Mouse (Mus musculus) adrenal gland, postnatal 36 days (tissue): ENCODE measurements around the gene Klhl8. TPM values are rescaled to one million over a fixed set of nuclear protein-coding genes. Genes with fewer than 3 reads are reported as not detected.

ENCODE experiments used
- DNase-seq, 2 experiments: peaks; one replicate each; pipeline ENCODE4 v3.0.0; 2021; ENCODE audit warnings: mixed read lengths in 1 of 2
- total RNA-seq, 2 experiments: library from RNA; stranded (reverse); gene quantifications; 2 replicates each; pipeline ENCODE4 v1.2.3; 2021

Klhl8 gene
- total RNA-seq, 2 experiments from 2014 or later: 19.7 to 20.5 TPM

- no peak for DNase-seq
Measured at GRCm38 (mm10) chr5:103916595-103917356, 5.7 kb upstream of the Klhl8 start.

GRCm38 (mm10) chr5:103914335-103915226 lies 3.5 kb upstream of the Klhl8 start:
- no peak for DNase-seq

GRCm38 (mm10) chr5:103913150-103913549 lies 2.1 kb upstream of the Klhl8 start:
- DNase-seq: no peak

GRCm38 (mm10) chr5:103911555-103911954 lies 496 bp upstream of the Klhl8 start:
- DNase-seq: no peak

- peak in 1 of 2 experiments; percentile 22 for DNase-seq
Measured at GRCm38 (mm10) chr5:103910156-103910555, 903 bp downstream of the Klhl8 start.

GRCm38 (mm10) chr5:103909466-103909865 lies 1.6 kb downstream of the Klhl8 start:
- no peak for DNase-seq

DNA sequence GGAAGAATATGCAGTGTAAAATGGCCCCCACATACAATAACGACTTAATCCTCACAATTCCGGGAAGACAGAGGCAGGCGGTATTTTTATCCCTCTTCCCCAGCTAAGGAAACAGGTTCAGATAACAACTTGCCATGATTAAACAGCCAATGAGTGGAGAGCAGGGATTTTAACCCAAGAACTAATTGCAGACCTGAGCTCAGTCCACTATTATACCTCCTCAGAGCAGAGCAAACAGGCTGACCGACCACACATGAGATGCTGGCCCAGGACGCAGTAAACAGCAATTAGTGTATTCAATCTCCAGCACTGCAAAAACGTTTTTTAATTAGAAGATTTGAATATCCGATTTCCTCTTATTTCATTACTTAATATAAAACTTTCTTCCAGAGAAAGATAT lies 2.2 kb downstream of the Klhl8 start:
- DNase-seq: no peak

DNA sequence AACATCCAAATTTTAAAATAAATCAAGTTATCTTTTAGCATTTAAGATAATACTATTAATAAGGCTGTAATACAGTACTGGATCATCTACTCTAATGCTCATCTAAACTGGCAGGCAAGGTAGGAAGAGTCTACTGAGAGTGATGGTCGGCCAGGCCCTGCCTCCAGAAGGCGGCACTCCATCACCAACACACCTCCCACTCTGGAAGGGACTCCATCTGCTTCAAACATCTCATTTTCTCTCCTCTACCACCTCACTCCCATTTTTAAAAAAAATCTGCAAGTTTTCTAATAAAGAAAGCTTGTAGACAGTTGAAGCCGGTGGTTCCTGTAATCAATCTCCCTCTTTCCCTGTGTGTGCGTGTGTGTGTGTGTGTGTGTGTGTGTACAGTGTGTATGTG lies 3.2 kb downstream of the Klhl8 start:
- no peak for DNase-seq

GRCm38 (mm10) chr5:103906173-103906572 lies 4.9 kb downstream of the Klhl8 start:
- DNase-seq: no peak

DNA sequence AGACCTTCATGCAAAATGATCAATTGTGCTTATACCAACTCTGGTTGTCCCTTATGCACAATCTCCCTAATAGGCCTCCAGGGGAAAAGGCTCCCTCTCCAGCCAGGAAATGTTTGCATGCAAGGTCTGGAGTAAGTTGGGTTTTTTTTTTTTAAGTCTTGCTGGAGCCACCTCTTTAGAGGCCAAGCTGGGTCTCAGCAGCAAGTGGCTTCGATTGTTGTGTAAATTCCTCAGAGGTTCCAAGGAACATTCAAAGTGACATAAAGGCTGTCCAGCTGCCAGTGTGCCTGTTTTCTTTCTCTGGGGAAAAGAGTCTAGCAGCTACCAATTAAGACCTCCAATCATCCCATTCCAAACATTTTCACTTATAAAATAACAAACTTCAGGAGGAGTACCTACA lies 12.7 kb downstream of the Klhl8 start:
- DNase-seq: no peak

DNA sequence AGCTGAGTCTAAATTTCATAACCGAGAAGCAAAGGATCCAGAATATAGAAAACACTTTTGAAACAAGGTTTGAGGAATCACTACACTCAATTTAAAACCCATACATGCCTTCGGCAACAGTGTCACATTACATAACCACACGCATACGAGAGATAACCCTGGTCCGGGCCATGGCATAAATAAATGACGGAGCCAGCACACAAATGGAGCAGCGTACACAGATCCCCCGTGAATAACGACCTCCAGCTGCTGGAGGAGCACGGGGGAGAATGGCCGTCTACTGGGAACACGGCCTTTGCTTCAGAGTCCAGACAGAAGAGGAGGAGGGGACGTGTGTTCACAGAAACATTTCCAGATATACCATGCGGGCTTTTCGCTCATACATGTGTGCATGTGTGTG lies 21.3 kb downstream of the Klhl8 start:
- no peak for DNase-seq

DNA sequence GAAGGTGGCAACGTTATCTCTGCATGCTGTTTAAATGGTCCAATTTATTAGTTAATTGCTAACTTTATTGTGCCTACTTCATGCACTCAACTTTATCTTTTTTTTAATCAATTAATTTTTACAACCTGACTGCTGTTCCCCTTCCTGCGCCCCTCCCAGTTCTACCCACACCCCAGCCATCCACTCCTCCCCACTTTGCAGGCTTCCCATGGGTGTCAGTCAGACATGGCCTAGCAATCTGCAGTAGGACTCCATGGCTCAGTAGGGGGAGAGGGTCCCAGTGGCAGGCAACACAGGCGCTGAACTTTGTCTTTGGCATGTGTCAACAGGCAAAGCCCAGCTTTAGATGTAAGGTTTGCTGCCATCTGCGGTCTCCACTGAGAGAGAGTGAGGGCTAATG lies 47.3 kb downstream of the Klhl8 start:
- no peak for DNase-seq

DNA sequence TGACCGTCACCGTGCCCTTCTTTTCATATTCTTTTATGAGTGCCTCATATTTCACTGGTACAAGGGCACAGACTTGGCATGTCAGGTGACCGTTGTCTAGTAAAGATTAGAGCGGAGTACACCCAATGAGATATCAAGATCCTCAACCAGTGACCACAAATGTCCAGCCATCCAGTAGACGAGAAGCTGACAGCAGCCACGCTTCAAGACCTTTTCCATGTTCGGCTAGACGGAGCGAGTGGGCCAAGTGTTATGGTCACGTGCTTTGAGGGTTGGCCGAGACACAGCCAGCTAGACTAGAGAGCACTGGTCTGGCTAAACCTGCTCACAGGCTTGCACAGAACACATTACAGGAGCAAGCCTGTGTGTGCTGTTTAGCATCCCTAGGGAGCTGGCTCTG lies 50.4 kb downstream of the Klhl8 start:
- peak; percentile 20 to 27 for DNase-seq

GRCm38 (mm10) chr5:103857151-103857550 lies 53.9 kb downstream of the Klhl8 start:
- no peak for DNase-seq

GRCm38 (mm10) chr5:103856286-103857009 lies 54.6 kb downstream of the Klhl8 start:
- peak; percentile 24 to 54 for DNase-seq

DNA sequence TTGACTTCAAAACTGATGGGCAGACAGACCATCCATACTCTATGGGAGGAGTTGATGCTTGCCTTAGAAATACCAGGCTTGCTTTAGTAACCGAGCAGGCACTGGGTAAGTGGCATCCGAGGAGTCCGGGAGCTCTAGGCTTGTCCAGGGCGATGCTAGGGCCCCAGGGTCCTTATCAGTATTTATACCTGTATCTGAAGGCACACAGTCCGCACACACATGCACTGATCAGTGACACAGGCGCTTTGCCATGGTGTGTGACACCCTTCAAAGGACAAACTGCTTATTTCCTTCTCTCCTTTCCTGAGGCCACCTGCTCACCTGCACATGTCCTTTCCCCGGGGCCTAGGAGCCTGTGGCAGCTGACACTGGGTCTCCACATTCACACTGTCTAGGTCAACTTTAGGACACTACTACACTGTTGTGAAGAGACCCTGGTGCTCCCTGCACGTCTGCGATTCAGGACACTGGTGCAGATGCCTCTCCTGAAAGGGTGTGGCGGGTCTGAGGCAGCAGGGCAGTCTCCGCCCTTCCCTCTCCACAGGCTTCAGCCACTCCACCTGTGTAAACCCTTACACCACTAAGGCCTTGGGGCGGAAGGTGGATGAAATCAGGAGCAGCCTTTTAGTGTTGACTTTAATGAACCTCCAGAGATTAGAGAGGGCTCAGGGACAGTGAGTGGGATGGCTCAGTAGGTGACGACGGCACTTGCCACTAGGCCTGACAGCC lies 55.4 kb downstream of the Klhl8 start:
- DNase-seq: no peak

DNA sequence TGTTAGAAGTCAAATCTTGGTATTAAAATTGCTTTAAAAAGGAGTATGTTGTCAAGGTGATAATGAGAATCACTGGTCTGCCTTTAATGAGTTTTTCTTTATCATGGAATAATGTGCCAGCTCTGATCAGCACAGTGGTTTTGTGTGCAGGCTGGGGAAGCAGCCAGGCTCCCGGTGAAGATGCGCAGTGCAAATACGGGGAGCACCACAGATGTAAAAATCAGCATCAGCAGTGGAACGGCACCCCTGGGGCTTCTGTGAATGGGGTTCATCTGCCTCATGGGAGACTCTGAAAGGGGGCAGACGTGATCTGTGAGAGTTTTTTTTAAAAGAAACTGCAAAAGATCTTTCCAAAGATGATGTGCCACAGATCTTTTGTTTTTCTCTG lies 56.3 kb downstream of the Klhl8 start:
- DNase-seq: no peak

DNA sequence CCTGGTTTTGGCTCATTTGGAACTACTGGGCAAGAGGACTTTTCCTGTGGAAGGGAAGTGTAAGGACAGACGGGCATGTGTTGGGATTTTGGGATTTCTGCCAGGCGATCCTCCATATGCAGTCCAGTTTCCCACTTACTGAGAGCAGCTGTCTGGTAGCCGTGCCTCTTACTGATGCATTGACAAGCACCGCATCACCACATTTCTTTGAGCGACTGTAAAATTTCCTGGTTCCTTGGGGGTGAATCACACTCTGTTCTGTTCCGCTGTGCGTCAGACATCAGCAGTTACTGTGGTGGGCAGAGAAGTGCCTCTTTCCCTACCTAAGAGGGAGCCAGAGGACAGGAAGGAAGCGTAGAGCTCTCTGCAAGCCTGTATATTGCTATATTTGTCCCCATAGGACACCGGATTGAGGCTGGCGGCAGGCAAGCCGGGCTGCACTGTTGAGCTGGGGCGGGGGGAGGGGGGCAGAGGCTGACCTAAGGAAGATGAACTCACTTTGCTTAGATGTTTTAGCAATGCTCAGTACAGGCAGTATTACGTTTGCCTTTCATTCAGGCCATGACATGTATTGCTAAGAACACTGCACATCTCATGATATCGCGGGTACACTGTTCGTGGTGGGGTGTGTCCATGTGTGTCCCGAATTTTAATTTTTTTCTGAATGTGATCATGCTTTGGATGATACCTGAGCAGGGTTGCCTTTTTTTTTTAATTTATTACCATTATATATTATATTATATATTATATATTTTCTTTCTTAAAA lies 56.8 kb downstream of the Klhl8 start:
- DNase-seq: no peak

DNA sequence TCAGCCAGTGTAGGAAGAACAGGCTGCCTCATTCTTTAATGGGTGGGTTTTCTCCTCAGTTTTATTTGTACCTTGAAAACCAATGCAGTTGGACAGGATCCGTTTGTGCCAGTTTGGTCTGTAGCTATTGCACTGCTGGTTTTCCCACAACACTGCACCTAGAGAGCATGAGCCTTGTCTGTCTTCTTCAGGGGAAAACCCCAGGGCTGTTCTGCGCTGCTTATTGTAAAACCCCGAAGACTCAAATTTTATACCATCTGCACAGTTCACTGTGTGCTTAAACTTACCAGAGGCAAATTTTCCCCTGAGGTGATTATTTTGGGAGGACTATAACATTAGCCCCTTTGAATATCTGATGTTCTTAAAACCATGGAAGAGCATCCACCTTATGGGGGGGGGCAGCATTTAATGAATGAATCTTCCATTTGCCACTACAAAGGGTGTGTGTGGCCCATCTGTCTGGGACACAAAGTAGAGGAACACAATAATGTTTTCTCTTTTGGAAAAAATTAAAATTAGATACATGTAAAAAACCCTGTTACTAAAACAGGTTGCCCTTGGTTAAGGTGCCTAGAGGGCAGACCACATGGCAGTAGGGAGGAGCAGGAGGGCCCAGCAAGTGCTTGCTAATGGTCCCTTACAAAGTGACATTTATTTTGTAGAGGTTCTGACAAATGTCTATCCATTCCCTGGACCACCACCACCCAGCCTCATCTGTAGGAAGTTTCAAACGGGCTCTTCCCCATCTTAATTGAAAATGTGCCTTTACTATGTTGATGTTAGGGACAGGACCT lies 58.1 kb downstream of the Klhl8 start:
- no peak for DNase-seq

GRCm38 (mm10) chr5:103848546-103848945 lies 62.5 kb downstream of the Klhl8 start:
- DNase-seq: peak; percentile 43 to 52
